Mouse (Mus musculus): ENCODE data around the gene Fbxw2.
A peak's percentile ranks its signal among the peaks of the same experiment; 100 is the strongest.
"Not testable (repeated sequence)": the region's sequence is repeated elsewhere in the genome, so short reads cannot be mapped to it uniquely, and the experiment has no call there.

Fbxw2 gene

GRCm38 (mm10) chr2:34772252-34773235, 53.6 kb downstream of the Fbxw2 start:
- peak in 1 of 2 experiments; percentile 70 for DNase-seq

GRCm38 (mm10) chr2:34771368-34772226, 54.5 kb downstream of the Fbxw2 start, which contains the start of gene Hspa5:
Gene Hspa5, plus strand, starts transcription at chr2:34771970.
- DNase-seq: peak; percentile 97 to 99

- no peak for DNase-seq
Observed at GRCm38 (mm10) chr2:34770951-34771350, 55.2 kb downstream of the Fbxw2 start.

GRCm38 (mm10) chr2:34770049-34770448, 56.1 kb downstream of the Fbxw2 start:
- DNase-seq: no peak

GRCm38 (mm10) chr2:34764801-34765200, 61.3 kb downstream of the Fbxw2 start:
- DNase-seq: no peak

GRCm38 (mm10) chr2:34762872-34763271, 63.2 kb downstream of the Fbxw2 start:
- DNase-seq: no peak

- DNase-seq: no peak
Observed at GRCm38 (mm10) chr2:34762174-34762573, 63.9 kb downstream of the Fbxw2 start.

- not testable (repeated sequence) for DNase-seq
Observed at GRCm38 (mm10) chr2:34761272-34761671, 64.8 kb downstream of the Fbxw2 start.

- no peak for DNase-seq
Observed at GRCm38 (mm10) chr2:34757341-34757740, 68.8 kb downstream of the Fbxw2 start.

GRCm38 (mm10) chr2:34754551-34755358, 71.4 kb downstream of the Fbxw2 start, which contains the start of gene Gapvd1:
Gene Gapvd1, minus strand, starts transcription at chr2:34755232.
- peak; percentile 54 to 58 for DNase-seq

Measured in cerebellum, postnatal 10 days (tissue).